Mouse (Mus musculus) heart, postnatal 10 days (tissue): ENCODE results near the gene Cish. TPM values are rescaled to one million over a fixed set of nuclear protein-coding genes. Genes with fewer than 3 reads are reported as not detected.

Experiments used
- DNase-seq, 2 experiments: peaks; one replicate each; pipeline ENCODE4 v3.0.0; 2021
- intact Hi-C: fragments of 180-260 bp; cut with DNase I; formaldehyde crosslinking; loops from one replicate; pipeline ENCODE4 v1.15.1; 2025
- total RNA-seq, 2 experiments: library from RNA; stranded (reverse); gene quantifications; 2 replicates each; pipeline ENCODE4 v1.2.3; 2021

Cish gene
- total RNA-seq, 2 experiments from 2014 or later, result 212 to 269 TPM

DNA sequence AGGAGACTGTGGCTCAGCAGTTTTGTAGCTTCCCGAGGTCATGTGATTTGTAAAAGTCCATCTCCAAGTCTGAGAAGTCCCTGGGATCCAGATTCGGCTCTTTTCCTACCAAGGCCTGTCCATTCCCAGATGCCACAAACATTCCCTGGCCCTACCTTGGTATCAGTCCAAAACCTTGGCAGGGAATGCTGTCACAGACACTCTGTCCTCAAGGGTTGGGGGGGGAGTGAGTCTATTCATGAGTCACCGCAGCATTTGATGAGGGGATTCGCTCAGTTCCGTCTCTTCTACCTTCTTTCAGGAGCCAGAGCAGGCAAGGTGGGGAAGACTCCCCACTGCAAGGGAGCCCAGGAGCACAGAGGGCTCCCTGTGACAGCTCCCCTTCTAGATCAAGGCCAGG, 20.1 kb upstream of the Cish start:
- intact Hi-C loops, result no loop called here
- no peak for DNase-seq

DNA sequence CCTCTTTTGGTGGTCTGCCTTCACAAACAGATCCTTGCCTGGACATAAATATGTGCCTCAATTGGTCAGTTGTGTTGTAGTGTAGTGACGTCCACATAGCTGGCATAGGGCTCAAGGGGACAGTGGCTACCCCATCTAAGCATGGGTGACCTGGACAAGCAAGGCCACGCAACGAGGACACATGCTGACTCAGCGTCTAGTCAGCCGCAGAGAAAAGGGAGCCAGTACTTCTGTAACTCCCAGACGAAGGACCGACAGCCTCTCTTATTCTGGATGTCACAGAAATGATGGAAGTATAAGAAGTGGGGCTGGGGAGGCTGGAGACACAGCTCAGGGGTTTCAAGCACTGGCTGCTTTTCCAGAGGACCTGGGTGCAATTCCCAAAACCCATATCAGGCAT, 18.2 kb upstream of the Cish start:
- DNase-seq, result no peak
- intact Hi-C loops, result no loop called here

DNA sequence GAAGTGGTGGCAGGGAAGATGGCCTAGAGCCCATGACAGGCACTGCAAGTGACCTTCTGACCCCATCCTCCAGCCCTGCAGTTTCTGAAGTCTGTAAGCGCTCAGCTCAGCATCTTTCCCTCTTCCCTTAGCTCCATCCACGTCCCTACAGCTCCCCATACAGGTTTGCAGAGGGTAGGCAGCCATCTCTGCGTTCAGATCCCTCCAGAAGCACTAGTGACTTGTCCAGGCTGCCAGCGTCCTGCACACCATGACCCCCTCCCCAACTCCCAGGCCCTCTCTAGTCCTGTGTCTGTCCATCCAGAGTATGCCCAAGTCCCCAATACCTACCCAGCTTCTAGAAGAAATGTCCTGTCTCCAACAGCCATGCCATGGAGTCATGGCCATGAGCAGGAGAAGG, 17.7 kb upstream of the Cish start:
- intact Hi-C loops, result no loop called here

DNA sequence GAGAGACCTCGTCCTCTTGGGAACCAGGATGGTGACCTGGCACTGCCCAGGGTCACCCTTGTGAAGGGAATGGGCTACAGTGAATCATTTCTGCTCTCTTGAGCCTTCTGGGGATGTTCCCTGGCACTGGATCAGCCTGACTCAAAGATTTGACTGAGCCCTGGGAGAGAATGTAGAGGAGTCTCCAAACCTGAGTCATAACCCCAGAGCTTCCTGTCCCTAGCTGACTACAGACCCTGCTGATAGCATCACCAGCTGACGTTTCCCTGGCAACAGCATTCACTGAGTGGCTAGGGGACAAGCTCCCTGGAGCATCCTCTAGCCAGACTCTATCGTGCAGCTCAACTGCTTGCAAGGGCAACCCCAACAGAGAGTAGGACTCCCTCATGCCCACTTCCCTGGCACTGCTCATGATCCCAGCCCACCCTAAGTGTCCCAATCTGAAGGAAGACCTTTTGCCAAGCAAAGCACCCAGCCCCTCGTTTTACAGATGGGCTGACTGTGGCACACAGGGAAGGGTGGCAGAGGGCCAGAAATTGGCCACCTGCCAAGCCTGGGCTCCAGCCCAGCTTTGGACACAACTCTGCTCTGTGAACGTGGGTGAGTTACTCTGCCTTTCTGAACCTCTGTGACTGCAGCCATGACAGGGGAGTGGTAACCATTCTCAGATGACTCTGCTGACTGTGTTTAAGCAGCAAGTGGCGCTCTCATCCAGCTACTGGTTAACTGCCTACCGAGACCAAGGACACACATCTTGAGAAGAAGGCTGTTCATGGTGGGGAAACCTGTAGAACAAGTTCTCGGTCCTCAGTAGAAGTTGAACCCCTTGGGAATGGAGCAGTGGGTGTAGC, 17.1 kb upstream of the Cish start:
- intact Hi-C loops, result no loop called here
- peak; percentile 61 to 62 for DNase-seq

More for the DNA sequence above, 17.7 kb upstream of the Cish start:
- DNase-seq, result no peak

DNA sequence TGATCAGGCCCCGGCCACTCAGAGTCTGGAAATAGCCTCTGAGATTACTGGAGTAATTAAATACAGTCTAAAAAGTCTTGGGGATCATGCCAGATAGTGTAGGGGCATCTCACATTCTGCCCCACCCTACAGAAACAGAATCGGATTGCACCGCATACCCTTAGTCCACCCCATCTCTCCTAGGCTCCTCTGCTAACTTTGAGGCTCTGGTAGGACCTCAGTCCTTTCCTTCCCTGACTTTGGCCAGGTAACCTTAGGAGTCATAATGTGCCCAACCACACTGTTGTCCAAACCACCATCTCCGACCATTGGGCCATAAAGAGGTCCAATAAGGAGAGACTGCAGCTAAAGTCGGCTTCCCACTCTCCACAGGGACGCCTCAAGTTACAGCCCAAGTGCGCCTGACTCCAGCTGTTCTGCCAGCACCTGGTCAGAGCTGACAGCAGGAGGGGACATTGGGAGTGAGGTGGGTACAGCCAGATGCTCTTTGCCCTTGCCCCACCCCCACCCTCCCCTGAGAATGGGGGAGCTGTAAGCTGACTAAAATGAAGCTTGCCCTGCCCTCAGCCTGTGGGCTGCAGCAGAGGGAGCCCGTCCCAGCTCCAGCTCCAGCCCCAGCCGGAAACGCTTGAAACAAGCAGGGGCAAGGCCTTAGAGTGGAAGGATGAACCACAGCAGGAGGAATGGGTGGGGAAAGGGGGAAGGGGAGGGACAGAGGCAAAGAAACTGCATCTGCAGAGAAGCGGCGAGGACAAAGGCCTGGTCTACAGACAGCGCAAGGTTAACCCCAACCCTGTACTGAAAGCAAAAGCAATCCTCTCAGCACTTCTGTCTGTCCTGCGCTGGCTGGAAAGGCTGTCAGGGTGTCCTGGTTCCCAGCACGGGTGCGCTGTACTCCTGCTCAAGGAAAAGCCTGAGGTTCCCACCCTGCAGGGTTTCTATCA, 16.2 kb upstream of the Cish start:
- DNase-seq, result peak; percentile 48 to 53
- intact Hi-C loops, result no loop called here

DNA sequence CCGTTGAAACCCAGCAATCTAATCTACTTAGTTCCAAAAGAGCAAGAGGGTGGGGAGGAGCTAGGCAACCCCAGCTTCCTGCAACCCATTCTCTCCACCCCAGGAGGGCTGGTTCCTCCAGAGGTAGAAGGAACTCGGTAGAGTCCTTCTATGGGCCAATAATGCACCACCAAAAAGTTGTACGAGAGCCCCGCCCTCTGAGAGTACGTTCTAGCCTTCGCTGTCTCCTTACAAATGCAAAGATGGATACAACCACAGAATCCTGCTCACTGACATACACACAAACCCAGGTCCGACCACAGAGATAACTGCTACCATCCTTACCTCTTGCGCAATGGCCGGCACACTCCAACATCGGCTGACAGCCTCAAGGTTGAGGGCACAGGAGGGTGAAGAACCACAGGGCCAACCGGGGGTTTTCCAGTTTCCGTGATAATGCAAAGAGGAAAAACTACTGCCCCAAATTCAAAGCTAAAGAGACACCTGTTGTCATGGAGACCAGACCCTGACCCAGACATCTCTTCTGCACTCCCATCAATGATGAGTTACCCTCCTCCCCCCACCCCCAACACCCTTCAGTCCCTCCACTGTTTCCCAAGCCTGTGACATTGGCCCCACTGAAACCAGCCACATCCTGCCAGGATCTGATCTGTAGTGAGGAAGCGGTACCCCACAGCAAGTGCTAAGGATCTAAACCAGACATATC, 15.4 kb upstream of the Cish start:
- intact Hi-C loops, result no loop called here
- no peak for DNase-seq

DNA sequence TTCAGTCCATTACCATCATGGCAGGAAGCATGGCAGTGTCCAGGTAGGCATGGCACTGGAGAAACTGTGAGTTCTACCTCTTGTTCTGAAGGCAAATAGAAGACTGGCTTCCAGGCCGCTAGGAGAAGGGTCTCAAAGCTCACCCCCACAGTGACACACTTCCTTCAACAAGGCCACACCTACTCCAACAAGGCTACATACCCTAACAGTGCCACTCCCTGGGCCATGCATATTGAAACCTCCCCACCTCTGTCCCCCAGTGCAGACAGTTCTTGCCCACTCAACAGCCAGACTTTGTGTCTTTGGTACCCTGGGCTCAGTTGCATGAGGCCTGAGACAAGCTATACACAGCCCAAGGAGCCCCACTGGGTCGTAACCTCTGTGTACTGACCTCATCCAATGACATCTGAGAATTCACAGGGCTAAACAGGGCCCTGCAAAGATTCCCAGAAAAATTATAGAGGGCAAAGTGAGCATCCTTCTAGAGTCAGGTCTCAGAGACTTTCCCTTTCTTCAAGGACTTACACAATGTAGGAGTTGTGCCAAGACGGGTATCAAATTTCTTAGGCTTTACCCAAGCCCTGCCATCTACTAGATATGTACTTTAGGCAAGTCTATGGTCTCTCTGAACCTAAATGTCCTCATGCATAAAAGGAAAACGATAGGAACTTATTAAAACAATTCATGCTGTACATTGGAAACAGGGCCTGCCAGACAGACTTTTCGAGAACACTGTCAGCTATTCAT, 14.4 kb upstream of the Cish start:
- DNase-seq, result no peak
- intact Hi-C loops, result no loop called here

DNA sequence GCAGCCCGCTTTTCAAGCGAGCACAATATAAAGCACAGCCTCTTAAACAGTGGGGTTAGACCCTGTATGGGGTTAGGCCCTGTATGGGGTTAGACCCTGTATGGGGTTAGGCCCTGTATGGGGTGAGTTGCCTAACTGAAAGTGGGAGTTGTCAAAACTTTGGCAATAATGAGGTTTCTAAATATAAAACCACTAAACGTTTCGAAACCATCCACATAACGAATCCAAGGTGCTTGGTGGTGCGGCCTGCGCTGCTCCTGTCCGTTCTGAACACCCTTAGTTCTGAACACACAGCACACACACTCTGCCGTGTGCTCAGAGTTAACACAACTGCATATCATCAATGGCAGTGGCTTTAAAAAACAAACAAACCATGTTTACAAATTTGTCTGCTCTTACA, 12.9 kb upstream of the Cish start:
- intact Hi-C loops, result no loop called here
- no peak for DNase-seq

DNA sequence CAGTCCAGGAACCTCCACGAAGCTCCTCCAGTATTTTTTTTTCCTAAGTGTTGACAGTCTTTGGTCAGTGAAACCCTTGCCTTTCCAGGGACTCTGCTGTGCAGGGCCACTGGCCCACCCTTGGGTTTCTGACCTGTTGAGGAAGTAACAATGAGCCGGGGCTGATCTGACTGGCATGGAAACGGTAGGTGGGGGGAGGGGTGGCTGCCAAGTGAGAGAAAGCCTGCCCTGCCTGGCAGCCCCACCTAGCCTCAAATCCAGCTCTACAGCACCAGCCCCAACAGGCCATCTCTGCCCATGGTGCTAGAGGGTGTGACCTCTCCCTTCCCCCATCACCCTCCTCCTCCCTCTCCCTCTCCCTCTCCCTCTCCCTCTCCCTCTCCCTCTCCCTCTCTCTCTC, 10.8 kb upstream of the Cish start:
- peak in 1 of 2 experiments; percentile 49 for DNase-seq
- intact Hi-C loops, result no loop called here

DNA sequence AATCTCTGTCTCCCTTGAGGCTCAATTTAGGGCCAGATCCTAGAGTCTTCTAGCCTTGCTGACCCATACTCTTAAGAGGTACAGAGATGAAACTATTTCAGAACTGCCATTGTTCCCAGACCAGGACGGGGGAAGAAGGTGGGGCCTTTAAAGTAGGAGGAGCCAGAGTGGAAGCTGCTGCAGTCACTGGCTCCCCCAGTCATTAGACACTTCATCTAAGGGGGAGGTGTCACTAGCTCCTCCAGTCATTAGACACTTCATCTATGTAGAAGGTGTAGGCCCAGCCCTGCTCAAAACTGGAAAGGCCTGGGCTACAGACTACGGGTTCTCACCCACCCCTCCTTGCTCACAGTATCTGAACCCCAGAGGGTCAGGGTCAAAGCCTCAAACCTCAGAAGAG, 8.5 kb upstream of the Cish start:
- intact Hi-C loops, result no loop called here
- DNase-seq, result no peak

DNA sequence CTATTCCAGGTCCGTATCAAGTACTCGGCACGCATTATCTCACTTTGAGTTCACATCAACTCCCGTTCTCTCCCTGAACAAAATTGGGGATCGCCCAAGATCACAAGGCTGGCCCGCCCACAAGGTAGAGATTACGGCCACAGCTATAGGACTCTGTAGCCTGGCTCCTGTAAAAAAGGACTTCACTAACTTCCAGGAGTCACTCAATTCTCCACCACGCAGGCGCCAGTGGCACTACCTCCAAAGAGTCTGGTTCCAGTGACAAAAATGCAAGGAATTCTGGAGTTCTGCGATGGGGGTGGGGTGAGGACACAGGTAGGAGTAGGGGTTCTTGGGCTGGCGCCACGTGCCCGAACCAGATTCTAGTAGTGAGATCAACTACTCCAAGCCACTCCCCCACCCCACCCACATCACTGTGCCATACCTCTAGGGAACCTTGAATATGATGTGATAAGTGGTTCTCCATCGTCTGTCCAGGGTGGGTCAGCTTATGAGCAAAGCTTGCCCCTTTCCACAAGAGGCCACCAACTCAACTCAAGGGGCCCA, 7.6 kb upstream of the Cish start:
- no peak for DNase-seq

DNA sequence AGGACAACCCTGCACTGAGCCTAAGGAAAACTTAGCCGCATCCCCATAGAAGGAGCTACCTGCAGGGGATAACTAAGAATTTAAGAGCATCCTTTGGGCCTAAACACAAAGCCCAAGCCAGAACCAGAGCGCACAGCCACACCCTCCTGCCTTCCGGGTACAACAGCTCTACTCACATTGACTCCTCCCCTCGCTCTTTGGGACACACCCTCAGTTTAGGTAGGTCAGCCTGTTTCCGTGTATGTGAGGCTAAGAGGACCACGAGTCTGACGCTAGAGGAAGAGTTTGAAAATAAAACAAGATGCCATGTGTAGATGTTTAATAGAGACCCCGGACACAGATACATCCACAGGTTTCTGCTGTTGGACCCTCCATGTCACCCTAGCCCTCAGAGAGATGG, 7.1 kb upstream of the Cish start:
- no peak for DNase-seq
- intact Hi-C loops, result no loop called here

More for the DNA sequence above, 7.6 kb upstream of the Cish start:
- intact Hi-C loops, result no loop called here

DNA sequence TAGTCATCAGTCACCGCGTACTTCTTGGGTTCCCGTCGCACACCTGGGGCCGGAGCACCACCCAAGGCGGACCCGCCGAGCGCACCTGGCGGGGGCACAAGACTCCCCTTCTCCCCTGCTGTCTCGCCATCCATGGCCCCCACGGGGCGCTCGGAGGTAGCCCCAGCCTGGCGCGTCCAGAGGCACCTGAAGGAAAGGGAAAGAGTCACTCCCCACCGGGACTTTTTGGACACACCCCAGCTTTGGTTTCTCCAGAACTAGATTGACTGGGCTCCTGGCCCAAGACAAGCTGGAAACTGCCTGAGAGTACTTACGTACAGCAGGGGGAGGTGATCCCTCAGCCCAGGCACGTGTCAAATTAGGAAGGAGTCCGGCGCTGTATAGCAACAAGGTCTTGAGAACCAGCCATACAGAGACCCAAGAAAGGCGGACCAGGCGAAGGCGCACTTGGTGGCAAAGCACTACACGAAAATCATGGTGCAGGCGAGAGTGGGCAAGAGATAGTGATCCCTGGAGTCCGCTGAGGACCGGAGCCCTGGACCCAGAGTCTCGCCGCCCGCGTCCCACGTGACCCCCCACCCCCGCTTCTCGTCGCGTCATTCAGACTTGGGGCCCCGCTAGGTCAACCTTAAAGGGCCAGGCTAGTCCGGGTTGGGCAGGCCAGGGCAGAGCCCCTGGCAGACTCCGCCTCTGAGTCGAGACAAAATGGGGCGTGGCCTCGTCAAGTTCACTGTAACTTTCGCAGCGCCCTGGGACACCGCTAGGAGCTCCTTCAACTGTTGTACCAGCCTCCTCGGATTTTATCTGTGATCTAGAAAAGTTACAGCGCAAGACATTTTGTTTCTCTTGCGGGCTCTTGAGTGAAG, 6.4 kb upstream of the Cish start, which contains the start of gene Mapkapk3:
Gene Mapkapk3, minus strand, starts transcription at position 667 of the 866 bp plus-strand sequence.
- intact Hi-C loops, result loop anchor here (2.0 to 10.0 kb wide), 4 partner anchors 125 to 602 kb away; partner anchors contain the start of genes Dcaf1 and Tex264

DNA sequence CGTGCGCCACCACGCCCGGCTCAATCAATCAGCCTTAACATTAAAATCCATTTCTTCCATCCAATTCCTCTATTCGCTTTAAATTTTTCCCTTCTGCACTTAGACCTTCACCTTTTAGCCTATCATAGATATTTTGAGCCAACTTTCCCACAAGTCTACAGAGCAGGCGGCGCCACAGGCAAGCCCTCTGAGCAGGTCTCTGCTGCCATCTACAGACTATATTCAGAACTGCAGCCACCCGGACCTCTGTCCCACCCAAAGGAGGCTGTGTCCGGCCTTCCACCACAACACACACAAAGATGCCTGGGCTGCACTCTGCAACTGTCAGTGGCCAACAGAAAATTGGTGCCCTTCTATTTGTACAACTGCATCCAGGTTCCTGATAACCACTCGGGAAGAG, 4.9 kb upstream of the Cish start:
- peak; percentile 90 to 93 for DNase-seq
- intact Hi-C loops, result loop anchor here (1.0 to 10.0 kb wide), 6 partner anchors 45 to 604 kb away; partner anchors contain the start of genes Dcaf1 and Tex264

More for the DNA sequence above, 6.4 kb upstream of the Cish start, which contains the start of gene Mapkapk3:
- peak; percentile 92 to 94 for DNase-seq

DNA sequence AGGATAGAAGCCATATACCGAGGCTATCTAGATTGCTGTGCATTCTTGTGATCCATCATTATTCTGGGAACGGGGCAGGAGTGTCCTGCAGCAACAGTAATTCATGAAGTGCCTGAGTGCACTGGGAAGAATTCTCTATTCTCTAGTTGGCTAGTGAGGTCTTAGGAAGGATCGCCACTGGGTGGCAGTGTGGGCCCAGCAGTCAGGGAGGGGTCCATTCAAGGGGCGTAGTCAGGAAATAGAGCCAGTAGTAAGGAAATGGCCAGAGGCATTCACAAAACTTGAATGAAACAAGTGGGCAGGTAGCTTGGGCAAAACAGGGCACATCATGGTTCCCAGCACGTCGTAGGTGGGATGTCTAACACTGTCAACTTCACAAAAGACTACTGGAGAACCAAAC, 1.6 kb upstream of the Cish start:
- DNase-seq, result peak; percentile 89 to 94
- intact Hi-C loops, result loop anchor here (1.0 to 10.0 kb wide), 4 partner anchors 42 to 607 kb away; partner anchors contain the start of genes Dcaf1 and Tex264

DNA sequence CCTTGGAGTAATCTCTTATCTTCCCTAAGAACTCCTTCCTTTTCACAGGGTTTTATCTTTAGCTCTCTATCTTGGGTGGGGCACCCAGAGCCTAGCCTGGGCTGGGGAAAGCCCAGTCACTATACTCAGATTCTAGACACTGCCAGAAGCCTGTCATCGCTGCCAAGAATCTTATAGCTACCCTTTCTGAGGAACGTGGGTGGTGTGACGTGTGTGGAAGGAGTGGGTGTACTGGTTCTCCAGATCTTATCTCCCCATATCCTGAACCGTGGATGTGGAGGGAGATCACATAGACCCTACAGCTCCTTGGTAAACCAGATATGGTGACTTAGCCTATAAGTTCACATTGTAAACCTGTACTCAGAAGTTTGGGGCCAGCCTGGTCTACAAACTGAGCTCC, 210 bp upstream of the Cish start:
- intact Hi-C loops, result loop anchor here (10.0 kb wide), 1 partner anchor 471 kb away; the partner anchor contains the start of gene Dcaf1
- no peak for DNase-seq

DNA sequence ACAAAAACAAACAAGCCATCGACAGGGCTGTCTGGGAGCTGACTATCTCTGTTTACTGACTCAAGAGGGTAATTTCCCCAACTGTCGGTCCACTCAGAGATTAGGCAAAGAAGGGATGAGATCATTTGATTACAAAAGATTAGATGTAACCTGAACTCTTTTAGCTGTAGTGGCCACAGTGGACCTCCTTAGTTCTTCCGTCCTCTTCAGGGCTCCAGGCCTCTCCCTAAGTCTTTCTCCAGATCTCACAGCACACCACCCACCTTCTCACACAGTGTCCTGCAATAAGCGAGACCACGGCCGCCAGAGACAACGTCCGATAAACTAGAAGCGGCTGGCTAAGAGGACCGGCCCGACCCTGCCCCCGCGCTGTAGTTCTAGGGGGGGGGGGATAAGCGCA, 215 bp downstream of the Cish start:
- no peak for DNase-seq
- intact Hi-C loops, result loop anchor here (10.0 kb wide), 1 partner anchor 471 kb away; the partner anchor contains the start of gene Dcaf1

DNA sequence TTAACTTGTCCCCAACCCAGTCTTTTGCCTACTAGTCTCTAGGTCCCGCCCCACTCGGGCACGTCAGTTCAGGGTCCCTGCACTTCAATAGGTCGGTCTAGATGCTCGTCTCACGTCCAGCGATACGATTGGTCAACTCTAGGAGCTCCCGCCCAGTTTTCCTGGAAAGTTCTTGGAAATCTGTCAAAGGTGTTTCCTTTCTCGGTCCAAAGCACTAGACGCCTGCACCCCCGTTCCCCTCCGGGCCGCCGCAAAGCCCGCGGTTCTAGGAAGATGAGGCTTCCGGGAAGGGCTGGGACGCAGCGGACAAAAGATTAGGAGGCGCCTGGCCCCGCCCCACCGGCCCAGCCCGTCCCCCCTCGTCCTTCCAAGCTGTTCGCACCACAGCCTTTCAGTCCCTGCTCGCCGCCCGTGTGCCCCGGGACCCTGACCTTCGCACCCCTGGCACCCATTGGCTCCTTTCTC, 707 bp downstream of the Cish start:
- peak; percentile 98 for DNase-seq
- intact Hi-C loops, result loop anchor here (10.0 kb wide), 1 partner anchor 472 kb away; the partner anchor contains the start of gene Dcaf1
